Mouse (Mus musculus) erythroblast, embryonic 14.5 days (primary cell): ENCODE measurements around the gene Uhrf1bp1l.

Experiments used
- GATA1 ChIP-seq: IDR thresholded peaks from 2 replicates; pipeline ENCODE4 v1.6.1; 2012; ENCODE audit warnings: low read length, inconsistent platforms, mixed read lengths
- TAL1 ChIP-seq: IDR thresholded peaks from 3 replicates; pipeline ENCODE4 v1.6.1; 2012; ENCODE audit warnings: low read length, inconsistent platforms, mixed read lengths

GRCm38 (mm10) chr10:89826896-89827295 lies 82.1 kb downstream of the Uhrf1bp1l start:
- TF ChIP-seq GATA1 (no peak), TAL1 (no peak)
